Mouse (Mus musculus) liver, embryonic 16.5 days (tissue): ENCODE results near the gene Olfr314. TPM values are rescaled to one million over a fixed set of nuclear protein-coding genes. Genes with fewer than 3 reads are reported as not detected.

Experiments used
- ATAC-seq: fragments of 200-750 bp; cut with Nextera tagmentation; 2 replicates; pipeline ENCODE4 v1.8.0; 2017; ENCODE audit warnings: low read depth, mild to moderate bottlenecking, moderate number of reproducible peaks, moderate library complexity
- H3K27ac ChIP-seq: fragments of 300-500 bp; sonication (generic); 2 replicates; pipeline ENCODE4 v1.5.1; 2014; ENCODE audit warnings: mild to moderate bottlenecking, low read length
- H3K27me3 ChIP-seq: fragments of 300-500 bp; sonication (generic); 2 replicates; pipeline ENCODE4 v1.6.1; 2014; ENCODE audit warnings: low read depth, low read length, mixed read lengths; ENCODE audit not compliant: control insufficient read depth, insufficient read depth
- H3K36me3 ChIP-seq: fragments of 300-500 bp; sonication (generic); 2 replicates; pipeline ENCODE4 v1.6.1; 2014; ENCODE audit warnings: mild to moderate bottlenecking; ENCODE audit not compliant: control insufficient read depth, insufficient read depth
- H3K4me1 ChIP-seq: fragments of 300-500 bp; sonication (generic); 2 replicates; pipeline ENCODE4 v1.6.1; 2014; ENCODE audit warnings: low read depth, low read length, mixed read lengths; ENCODE audit not compliant: control insufficient read depth
- H3K4me2 ChIP-seq: fragments of 300-500 bp; sonication (generic); 2 replicates; pipeline ENCODE4 v1.6.1; 2014; ENCODE audit warnings: low read depth, low read length, mixed read lengths
- H3K4me3 ChIP-seq: fragments of 300-500 bp; sonication (generic); 2 replicates; pipeline ENCODE4 v1.5.1; 2014; ENCODE audit warnings: low read depth, mild to moderate bottlenecking, low read length
- H3K9ac ChIP-seq: fragments of 300-500 bp; sonication (generic); 2 replicates; pipeline ENCODE4 v1.6.1; 2014; ENCODE audit warnings: low read depth, low read length
- H3K9me3 ChIP-seq: fragments of 300-500 bp; sonication (generic); replicated peaks from 2 replicates; pipeline ENCODE4 v1.6.1; 2016; ENCODE audit warnings: low read length; ENCODE audit not compliant: control insufficient read depth
- WGBS: fragments of 180-500 bp; shearing (Covaris S2); extraction: QIAGEN DNeasy Blood & Tissue Kit; methylation state at CpG from one replicate; pipeline ENCODE4 v1.1.7; 2014; ENCODE audit not compliant: insufficient replicate concordance; 5-methylcytosine and 5-hydroxymethylcytosine counted together
- polyA plus RNA-seq: library from polyadenylated mRNA; unstranded; fragments of >200 nt; fragmentation: Nextera tagmentation; extraction: Ambion mirVana; gene quantifications from 2 replicates; pipeline ENCODE4 v1.2.1, GENCODE M21; 2015

Olfr314 gene
- polyA plus RNA-seq, 1 experiment from 2014 or later: not detected

- no peak overlapping the region for H3K4me2 ChIP-seq
- no peaks in the 10 kb centered on the region for H3K36me3 ChIP-seq
- no peaks in the 10 kb centered on the region for H3K4me1 ChIP-seq
- H3K9ac ChIP-seq: no peak overlapping the region
- WGBS: 29% methylated on average over 3 of the region's 3 CpGs
- H3K9me3 ChIP-seq: no peaks in the 10 kb centered on the region
- H3K27ac ChIP-seq: no peak overlapping the region
- no peak for ATAC-seq
- H3K27me3 ChIP-seq: no peaks in the 10 kb centered on the region
- H3K4me3 ChIP-seq: no peak overlapping the region
Observed at GRCm38 (mm10) chr11:58789532-58789931, 6.8 kb downstream of the Olfr314 start.

GRCm38 (mm10) chr11:58790053-58790452 lies 7.3 kb downstream of the Olfr314 start:
- Histone ChIP-seq H3K9me3 (no peaks in the 10 kb centered on the region), H3K36me3 (no peaks in the 10 kb centered on the region), H3K9ac (no peak overlapping the region), H3K4me3 (no peak overlapping the region), H3K27me3 (no peaks in the 10 kb centered on the region), H3K4me2 (no peak overlapping the region), H3K4me1 (no peaks in the 10 kb centered on the region), H3K27ac (no peak overlapping the region)
- WGBS: 21% methylated on average over 2 of the region's 2 CpGs
- ATAC-seq: no peak

GRCm38 (mm10) chr11:58790646-58791045 lies 7.9 kb downstream of the Olfr314 start:
- Histone ChIP-seq H3K4me3 (no peak overlapping the region), H3K27me3 (no peaks in the 10 kb centered on the region), H3K27ac (no peak overlapping the region), H3K4me1 (no peaks in the 10 kb centered on the region), H3K4me2 (no peak overlapping the region), H3K36me3 (no peaks in the 10 kb centered on the region), H3K9me3 (no peaks in the 10 kb centered on the region), H3K9ac (no peak overlapping the region)
- 38% methylated on average over 6 of the region's 6 CpGs for WGBS
- ATAC-seq: no peak

GRCm38 (mm10) chr11:58795856-58796255 lies 13.1 kb downstream of the Olfr314 start:
- ATAC-seq: no peak
- H3K9me3 ChIP-seq: no peaks in the 10 kb centered on the region
- no peak overlapping the region for H3K4me2 ChIP-seq
- H3K27me3 ChIP-seq: no peaks in the 10 kb centered on the region
- no peak overlapping the region for H3K27ac ChIP-seq
- no peak overlapping the region for H3K4me3 ChIP-seq
- no peak overlapping the region for H3K9ac ChIP-seq
- H3K4me1 ChIP-seq: no peaks in the 10 kb centered on the region
- H3K36me3 ChIP-seq: no peaks in the 10 kb centered on the region
- 81% methylated on average over 2 of the region's 2 CpGs for WGBS

- Histone ChIP-seq H3K4me2 (no peak overlapping the region), H3K4me1 (no peaks in the 10 kb centered on the region), H3K9ac (no peak overlapping the region), H3K27ac (no peak overlapping the region), H3K9me3 (no peaks in the 10 kb centered on the region), H3K4me3 (no peak overlapping the region), H3K27me3 (no peaks in the 10 kb centered on the region), H3K36me3 (no peaks in the 10 kb centered on the region)
- no peak for ATAC-seq
- WGBS: 62% methylated on average over 7 of the region's 7 CpGs
Observed at GRCm38 (mm10) chr11:58796850-58797249, 14.1 kb downstream of the Olfr314 start.

GRCm38 (mm10) chr11:58799747-58800146 lies 17.0 kb downstream of the Olfr314 start:
- Histone ChIP-seq H3K4me3 (no peak overlapping the region), H3K27me3 (no peaks in the 10 kb centered on the region), H3K27ac (no peak overlapping the region), H3K9ac (no peak overlapping the region), H3K4me1 (no peaks in the 10 kb centered on the region; the same call in 1 of the 2 replicates), H3K4me2 (no peak overlapping the region), H3K36me3 (no peaks in the 10 kb centered on the region), H3K9me3 (no peaks in the 10 kb centered on the region)
- ATAC-seq: no peak
- WGBS: 46% methylated on average over 5 of the region's 5 CpGs

GRCm38 (mm10) chr11:58801558-58802228 lies 18.9 kb downstream of the Olfr314 start, which contains the start of gene Fam183b:
Gene Fam183b (minus strand): TSS chr11:58801960.
- Histone ChIP-seq H3K27me3 (no peaks in the 10 kb centered on the region), H3K27ac (no peak within 1 kb of the TSS), H3K4me2 (no peak within 1 kb of the TSS), H3K4me1 (no peaks in the 10 kb centered on the region; the same call in 1 of the 2 replicates), H3K9ac (no peak within 1 kb of the TSS), H3K9me3 (no peaks in the 10 kb centered on the region), H3K4me3 (no peak within 1 kb of the TSS), H3K36me3 (no peaks in the 10 kb centered on the region)
- WGBS: 39% methylated on average over 14 of the region's 14 CpGs
- ATAC-seq: no peak

- Histone ChIP-seq H3K9ac (no peak overlapping the region), H3K4me2 (no peak overlapping the region), H3K4me3 (no peak overlapping the region), H3K9me3 (no peaks in the 10 kb centered on the region), H3K27me3 (no peaks in the 10 kb centered on the region), H3K4me1 (no peaks in the 10 kb centered on the region; the same call in 1 of the 2 replicates), H3K36me3 (no peaks in the 10 kb centered on the region), H3K27ac (no peak overlapping the region)
- WGBS: 43% methylated on average over 4 of the region's 4 CpGs
- ATAC-seq: no peak
Observed at GRCm38 (mm10) chr11:58803871-58804270, 21.1 kb downstream of the Olfr314 start.

GRCm38 (mm10) chr11:58804393-58804792 lies 21.6 kb downstream of the Olfr314 start:
- Histone ChIP-seq H3K9ac (no peak overlapping the region), H3K4me2 (no peak overlapping the region), H3K36me3 (no peaks in the 10 kb centered on the region), H3K27me3 (no peaks in the 10 kb centered on the region), H3K27ac (no peak overlapping the region), H3K9me3 (no peaks in the 10 kb centered on the region), H3K4me3 (no peak overlapping the region), H3K4me1 (no peaks in the 10 kb centered on the region; the same call in 1 of the 2 replicates)
- ATAC-seq: no peak
- WGBS: 55% methylated on average over 2 of the region's 2 CpGs
